Mouse (Mus musculus) effector memory CD4-positive, alpha-beta T cell, adult 5 months (primary cell): Measurements from ENCODE around the gene Abcc1. TPM values are rescaled to one million over a fixed set of nuclear protein-coding genes. Genes with fewer than 3 reads are reported as not detected.

Experiments used
- polyA plus RNA-seq: library from polyadenylated mRNA; unstranded; fragments of 100-300 nt; shearing (Covaris generic); gene quantifications from one replicate; pipeline ENCODE4 v1.2.1, GENCODE M21; 2017

The Abcc1 gene
- 37.5 TPM for polyA plus RNA-seq

DNA sequence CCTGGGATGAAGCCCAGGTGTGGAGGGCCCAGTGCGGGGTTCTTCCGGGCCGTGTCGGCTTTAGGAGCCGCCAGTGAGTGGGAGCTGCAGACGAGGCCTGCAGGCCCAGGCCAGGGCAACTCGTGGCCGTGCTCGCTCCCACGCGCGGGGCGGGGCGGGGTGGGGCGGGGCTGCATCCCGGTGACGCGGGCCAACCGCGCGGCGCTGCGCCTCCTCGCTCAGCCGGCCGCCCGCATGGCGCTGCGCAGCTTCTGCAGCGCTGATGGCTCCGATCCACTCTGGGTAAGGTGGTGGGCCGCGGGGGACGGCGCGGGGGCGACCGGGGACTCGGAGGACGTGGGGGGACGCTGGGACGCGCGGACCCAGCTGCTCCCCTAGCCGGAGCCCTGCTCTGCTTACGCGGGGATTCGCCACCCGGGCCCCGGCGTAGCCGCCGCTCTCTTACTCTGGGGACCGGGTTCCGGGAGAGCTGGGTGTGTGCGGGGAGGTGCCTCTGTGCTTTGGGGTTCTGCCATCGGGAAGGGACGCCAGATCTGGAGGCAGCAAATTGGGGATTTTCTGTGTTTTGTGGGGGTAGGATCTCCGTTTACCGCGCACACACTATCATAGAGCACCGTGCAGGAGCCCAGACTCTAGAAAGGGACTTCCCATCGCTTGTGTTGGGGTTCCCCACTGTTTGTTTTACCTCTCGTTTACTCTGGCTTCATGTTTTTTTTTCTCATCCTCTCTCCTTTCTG is at the start of gene Abcc1:
Gene Abcc1, plus strand, starts transcription at position 197 of the 737 bp plus-strand sequence.

DNA sequence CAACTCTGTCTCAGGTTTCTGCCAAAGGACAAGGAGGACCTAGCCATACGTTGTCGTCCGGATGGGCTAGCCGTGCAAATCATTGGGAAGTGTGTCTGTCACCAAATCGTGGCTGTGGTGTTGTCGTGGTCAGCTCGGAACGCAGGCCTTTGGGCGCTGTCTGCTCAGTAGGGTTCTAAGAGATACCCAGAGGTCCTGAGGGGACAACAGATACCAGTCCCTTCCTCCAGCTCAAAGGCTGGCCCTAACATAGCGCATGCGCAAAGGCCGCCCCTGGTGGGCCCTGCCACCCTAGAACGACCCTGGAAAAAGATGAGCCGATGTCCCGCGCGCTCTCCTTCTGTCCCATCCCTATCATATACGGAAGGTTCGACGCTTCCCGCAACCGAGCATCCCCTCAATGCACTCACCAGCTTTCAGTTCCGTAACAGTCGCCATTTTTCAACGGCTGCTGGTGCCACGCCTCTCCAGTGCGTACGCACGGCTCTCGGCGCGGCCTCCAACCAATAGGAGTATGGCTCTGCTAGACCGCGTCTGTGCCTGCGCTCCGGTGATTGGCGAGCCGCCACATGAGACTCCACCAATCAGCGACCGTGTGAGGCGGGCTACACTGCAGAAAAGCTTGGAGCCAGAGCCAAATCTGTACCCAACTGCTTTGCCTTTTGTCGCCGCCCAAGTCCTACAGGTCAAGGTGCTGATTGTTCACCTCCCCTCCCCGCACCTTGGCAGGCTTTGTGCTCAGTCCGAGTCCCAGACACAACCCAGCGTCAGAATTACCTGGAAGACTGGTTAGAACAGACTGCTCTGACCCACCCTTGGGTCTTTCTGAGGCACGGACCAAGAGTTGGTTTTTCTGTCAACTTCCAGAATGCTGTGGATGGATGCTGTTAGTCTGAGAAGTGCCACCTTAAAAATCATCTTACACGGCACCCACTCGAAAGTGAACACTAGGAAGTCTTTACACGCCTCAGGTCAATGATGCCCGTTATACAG is 44.2 kb upstream of the Abcc1 start, which contains the start of gene Fopnl:
Gene Fopnl, minus strand, starts transcription at position 522 of the 993 bp plus-strand sequence.

Other genes with a start within 250 kb of the Abcc1 start
- 44.1 TPM for gene Nde1, start 198.3 kb upstream of the Abcc1 start, polyA plus RNA-seq
- gene Marf1, start 198.2 kb upstream of the Abcc1 start, polyA plus RNA-seq = 6.5 TPM
- not detected for gene Myh11, start 70.2 kb upstream of the Abcc1 start, polyA plus RNA-seq
- 64.7 TPM for gene Fopnl, start 44.2 kb upstream of the Abcc1 start, polyA plus RNA-seq
- not detected for gene A630010A05Rik, start 200.8 kb downstream of the Abcc1 start, polyA plus RNA-seq